Mouse (Mus musculus): Measurements from ENCODE around the gene Csnk1g1.

DNA sequence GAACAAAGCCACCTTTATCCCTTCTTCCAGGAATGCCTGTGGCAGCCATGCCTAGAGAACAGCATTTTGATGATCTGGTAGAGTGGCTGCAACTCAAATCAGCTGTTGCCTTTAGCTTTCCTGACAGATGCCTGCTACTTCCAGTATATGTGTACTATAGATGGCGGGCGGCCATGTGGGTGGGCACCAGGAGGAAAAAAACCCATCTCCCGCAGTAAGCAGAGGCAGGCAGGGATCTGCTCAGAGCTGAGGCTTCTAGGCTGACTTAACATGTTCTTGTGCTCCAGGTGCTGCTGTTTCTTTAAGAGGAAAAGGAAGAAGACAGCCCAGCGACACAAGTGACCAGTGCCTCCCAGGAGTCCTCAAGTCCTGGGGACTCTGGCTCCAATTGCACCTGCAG, 130.6 kb downstream of the Csnk1g1 start:
- TF ChIP-seq POLR2A (IDR thresholded peaks at IDR 0.05; ENCODE audit: borderline replicate concordance, extremely low read depth, insufficient read depth, insufficient read length, poor library complexity, severe bottlenecking) (no peak), CTCF (IDR thresholded peaks at IDR 0.05; ENCODE audit: borderline replicate concordance, extremely low read depth, insufficient read depth, insufficient read length) (no peak)
